Mouse (Mus musculus): ENCODE results near the gene Jag2.
A peak's percentile ranks its signal among the peaks of the same experiment; 100 is the strongest.

Jag2 gene

GRCm38 (mm10) chr12:112941156-112941775 is 11.7 kb upstream of the Jag2 start:
- no peak for DNase-seq (ENCODE audit: low read depth, low spot score)

DNA sequence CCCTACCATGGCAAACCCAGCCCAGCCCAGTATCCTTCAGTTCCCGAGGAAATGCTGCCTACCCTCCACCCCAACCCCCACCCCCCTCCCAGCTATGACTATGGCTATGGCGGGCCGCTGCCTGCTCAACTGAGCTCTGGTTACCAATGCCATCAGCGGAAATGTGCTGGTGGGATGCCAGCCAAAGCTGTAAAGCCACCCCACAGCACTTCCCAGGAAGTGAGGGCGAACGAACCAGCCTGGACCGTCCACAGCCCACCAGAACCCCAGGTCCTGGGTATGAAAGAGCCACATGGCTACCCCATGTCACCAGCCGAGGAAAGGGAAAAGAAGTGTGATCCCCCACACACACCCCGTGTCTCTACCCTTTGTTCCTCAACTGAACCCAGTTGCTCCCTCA is 11.1 kb upstream of the Jag2 start:
- DNase-seq (ENCODE audit: low read depth, low spot score) = no peak

DNA sequence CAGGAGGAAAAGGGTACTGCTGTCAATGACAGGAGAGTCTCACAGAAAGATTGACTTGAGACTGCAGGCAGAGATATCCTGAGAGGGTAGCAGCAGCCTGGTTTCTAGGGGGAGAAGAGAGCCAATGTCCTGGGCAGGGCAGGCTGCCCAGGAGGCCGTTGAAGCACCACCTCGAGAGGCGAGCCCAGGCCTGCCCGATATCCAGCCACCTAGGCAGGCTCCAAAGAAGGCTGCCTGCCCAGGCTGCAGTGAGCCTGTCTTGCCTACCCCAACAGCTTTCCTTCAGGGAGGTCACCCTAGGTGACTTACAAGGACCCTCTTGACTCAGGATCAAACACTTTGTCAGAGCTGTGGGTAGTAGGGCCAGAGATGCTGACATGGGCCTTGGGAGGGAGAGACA is 10.7 kb upstream of the Jag2 start:
- no peak for DNase-seq (ENCODE audit: low read depth, low spot score)

DNA sequence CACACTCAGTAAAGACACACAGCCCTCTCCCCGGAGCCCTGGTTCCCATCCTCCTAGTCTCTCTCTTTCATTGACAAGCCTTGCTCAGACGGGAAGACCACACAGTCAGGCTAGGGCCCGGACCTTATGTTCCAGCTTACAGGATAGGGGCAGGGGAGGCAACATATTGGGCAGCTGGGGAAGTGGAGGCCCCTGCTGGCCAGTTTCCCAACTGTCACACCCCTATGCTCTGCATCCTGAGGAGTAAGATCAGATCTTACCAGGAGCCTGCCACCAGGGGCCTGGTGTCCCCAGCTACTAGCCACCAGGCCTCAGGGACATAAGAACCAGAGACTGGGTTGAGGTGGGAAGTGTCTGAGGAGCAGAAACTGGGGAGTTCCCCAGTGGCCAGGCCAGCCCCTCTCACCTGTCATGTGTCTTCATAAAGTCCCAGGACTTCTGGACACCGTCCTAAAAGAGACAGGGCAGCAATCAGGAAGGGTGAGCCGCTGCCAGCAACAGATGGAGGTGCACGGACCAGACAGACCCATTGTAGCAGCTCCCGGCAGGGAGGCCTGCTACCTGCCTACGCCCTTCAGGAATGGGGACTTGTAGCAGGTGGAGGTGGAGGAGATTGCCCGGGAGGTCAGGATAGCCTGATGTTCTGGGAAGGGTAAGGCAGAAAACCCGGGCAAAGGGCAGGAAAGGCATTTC is 9.4 kb upstream of the Jag2 start:
- DNase-seq (ENCODE audit: low read depth, low spot score) = peak; percentile 87

GRCm38 (mm10) chr12:112938366-112938765 is 8.8 kb upstream of the Jag2 start:
- DNase-seq (ENCODE audit: low read depth, low spot score) = no peak

DNA sequence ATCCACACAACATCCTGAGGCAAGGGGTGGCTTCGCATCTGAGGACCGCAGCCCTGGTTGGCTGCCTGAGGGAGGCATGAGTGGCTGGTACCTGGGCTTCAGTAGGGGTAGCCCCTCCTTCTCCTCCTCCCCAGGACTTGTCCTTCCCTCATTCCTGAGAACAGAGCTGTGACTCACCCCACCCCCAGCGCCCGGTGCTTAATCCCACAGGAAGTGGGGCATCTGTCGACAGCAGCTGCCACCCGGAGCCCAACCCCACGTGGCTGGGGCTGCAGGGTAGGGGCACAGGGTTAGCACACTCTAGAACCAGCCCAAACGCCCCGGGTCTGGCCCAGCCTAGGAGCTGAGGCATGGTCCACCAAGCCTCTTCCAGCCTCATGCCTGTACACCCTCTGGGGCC is 8.3 kb upstream of the Jag2 start:
- peak; percentile 71 for DNase-seq (ENCODE audit: low read depth, low spot score)

DNA sequence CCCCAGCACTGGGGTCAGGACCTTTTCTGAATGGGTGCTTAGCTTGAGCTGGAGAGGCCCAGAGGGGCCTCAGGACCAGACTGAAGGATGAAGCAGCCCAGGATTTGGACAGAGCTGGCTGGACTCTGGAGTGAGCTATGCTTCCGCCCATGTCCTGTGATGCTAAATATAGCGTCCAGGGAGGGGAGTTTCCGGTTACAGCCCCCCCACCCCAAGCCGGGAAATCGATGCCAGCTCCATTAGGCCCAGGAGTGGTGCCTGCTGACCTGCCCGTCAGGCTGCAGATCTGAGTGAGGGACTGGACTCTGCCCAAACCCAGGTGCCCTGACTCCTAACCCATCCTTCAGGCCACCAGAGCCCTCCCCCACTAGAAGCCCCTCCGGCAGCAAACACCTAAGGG is 3.1 kb upstream of the Jag2 start:
- no peak for DNase-seq (ENCODE audit: low read depth, low spot score)

- peak; percentile 84 for DNase-seq (ENCODE audit: low read depth, low spot score)
These were observed 955 bp downstream of the Jag2 start for GRCm38 (mm10) chr12:112928401-112929241.

DNA sequence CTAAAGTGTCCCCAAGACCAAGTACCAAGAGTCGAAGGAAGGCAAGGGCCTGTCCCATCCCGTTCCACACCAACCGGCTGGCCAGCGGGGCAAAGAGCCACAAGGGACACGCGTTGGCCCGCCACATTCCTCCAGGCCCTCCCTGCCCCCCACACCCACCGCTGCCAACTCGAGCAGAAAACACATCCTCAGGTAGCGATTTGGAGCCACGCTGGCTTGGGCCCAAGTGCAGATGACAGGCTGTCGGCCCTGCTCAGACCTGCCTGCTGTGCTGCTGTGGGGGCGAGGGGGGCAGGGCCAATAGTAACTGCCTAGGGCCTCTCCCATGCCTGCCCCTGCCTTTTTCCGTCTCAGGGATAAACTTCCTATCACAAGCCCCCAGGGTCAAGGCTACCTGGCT is 2.3 kb downstream of the Jag2 start:
- DNase-seq (ENCODE audit: low read depth, low spot score) = no peak

- DNase-seq (ENCODE audit: low read depth, low spot score) = no peak
These were observed 3.6 kb downstream of the Jag2 start for GRCm38 (mm10) chr12:112925950-112926349.

- no peak for DNase-seq (ENCODE audit: low read depth, low spot score)
These were observed 7.0 kb downstream of the Jag2 start for GRCm38 (mm10) chr12:112922541-112922940.

DNA sequence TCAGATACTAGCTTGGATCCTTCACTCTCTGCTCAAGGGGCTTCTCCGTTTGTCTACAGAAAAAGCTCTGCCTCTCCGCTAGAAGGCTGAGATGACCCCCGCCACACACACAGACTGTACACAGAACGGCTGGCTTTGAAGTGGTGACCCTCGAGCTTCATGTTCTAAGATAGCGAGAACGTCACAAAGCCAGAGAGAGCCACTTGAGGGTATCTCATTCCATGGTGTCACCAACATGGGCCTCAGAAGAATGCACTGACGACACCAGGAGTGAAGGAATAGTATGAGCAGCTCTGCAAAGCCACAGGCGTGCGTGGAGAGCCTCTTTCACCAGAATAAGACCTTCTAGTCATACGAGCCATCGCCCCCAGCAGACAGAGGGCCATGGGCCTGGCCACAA is 8.1 kb downstream of the Jag2 start:
- DNase-seq (ENCODE audit: low read depth, low spot score) = no peak

DNA sequence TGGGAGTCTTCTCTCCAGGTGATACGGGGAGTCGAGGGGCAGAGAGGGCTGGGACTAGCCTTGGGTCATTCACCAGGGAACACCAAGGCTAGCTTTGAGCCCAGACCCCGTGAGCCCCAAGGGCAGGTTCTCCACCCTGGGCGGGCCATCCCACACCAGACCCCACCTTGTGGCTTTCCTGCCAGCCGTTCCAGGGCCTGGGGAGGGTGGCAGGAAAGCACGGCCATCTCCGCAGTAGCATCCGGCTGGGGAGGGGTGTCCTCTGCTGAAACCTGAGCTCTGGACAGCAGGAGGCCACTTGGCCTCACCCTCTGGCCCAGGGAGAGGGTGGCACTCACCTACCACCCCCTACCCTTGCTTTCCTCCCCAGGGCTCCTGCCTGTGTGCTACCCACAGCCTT is 11.7 kb downstream of the Jag2 start:
- DNase-seq (ENCODE audit: low read depth, low spot score) = no peak

DNA sequence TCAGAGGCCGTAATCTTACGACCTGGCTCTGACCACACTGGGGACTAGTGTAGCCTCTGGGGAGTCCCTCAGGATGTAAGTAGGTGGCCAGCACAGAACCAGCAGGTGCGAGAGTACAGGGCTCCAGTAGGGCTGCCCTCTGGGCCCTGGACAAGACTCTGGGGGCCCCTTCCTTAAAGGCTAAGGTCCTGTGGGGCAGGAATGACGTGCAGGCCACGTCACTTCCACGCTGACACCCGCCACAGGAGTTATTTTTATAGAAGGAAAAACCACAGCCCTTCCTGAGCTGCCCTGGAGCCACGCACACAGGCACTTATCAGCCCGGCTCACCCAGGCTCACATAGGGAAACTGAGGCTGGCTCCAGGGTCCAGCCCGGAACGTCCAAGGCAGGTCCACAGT is 12.1 kb downstream of the Jag2 start:
- no peak for DNase-seq (ENCODE audit: low read depth, low spot score)

- no peak for DNase-seq (ENCODE audit: low read depth, low spot score)
These were observed 12.7 kb downstream of the Jag2 start for GRCm38 (mm10) chr12:112916698-112917400.

DNA sequence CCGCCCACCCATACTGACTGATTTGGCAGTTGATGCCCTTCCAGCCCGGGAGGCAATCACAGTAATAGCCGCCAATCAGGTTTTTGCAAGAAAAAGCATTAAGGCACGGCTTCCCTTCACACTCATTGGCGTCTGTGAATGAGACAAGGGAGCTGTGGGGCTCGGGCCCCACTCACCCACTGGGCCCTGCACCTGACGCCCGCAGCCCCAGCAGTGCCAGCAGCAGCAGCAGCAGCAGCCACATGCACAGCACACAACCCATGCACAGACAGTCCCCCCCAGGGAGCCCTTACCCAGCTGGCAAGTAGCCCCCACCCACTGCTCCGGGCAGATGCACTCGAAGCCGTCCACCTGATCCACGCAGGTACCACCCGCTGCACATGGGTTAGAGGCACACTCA is 14.0 kb downstream of the Jag2 start:
- no peak for DNase-seq (ENCODE audit: low read depth, low spot score)

GRCm38 (mm10) chr12:112914527-112914926 is 15.0 kb downstream of the Jag2 start:
- no peak for DNase-seq (ENCODE audit: low read depth, low spot score)

DNA sequence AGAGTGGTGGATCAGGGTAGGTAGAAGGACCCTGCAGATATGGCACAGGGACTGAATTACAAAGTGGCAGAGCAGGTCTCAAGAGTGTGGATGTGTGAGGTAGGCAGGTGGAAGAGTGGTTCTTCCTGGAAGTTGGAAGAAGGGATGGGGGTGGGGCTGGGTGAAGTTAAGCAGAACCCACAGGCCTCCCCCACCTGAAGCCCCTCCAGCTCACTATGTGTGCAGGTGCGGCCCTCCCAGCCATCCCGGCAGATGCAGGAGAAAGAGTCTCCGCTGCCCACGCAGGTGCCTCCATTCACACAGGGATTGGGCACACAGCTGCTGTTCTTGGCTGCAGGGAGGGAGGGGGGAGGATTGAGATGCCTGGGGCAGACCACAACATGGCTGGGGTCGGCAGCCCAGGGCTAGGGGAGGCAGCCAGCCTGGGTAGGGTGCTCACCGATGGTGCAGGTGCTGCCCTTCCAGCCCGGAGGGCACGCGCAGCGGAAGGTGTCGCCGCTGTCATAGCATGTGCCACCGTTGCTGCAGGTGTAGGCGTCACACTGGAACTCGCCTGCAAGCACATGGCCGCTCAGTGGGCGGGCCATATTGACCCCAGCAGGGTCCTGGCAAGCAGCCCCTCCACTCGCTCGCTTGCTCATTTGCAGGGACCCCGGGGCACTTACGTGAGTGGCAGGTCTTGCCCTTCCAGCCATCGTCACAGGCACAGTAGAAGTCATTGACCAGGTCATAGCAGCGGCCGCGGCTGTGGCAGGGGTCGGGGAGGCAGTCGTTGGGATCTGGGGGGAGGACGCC is 16.4 kb downstream of the Jag2 start:
- DNase-seq (ENCODE audit: low read depth, low spot score) = no peak

DNA sequence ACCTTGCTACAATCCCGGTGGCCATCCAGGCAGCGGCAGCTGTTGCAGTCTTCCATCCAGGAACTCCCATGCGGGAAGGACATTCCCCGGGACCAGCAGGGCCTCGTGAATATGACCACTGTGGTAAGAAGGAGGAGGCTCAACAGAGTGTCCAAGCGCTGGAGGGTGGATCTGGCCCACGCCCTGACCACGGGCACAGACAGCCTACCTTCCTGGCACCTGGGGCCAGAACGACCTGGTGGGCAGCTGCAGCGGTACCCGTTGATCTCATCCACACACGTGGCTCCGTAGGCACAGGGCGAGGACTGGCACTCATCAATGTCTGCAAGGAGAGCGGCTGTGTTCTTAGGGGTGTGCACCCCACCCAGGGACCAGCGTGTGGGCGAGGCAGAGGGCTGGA is 17.9 kb downstream of the Jag2 start:
- no peak for DNase-seq (ENCODE audit: low read depth, low spot score)

GRCm38 (mm10) chr12:112908991-112909390 is 20.6 kb downstream of the Jag2 start:
- no peak for DNase-seq (ENCODE audit: low read depth, low spot score)

DNA sequence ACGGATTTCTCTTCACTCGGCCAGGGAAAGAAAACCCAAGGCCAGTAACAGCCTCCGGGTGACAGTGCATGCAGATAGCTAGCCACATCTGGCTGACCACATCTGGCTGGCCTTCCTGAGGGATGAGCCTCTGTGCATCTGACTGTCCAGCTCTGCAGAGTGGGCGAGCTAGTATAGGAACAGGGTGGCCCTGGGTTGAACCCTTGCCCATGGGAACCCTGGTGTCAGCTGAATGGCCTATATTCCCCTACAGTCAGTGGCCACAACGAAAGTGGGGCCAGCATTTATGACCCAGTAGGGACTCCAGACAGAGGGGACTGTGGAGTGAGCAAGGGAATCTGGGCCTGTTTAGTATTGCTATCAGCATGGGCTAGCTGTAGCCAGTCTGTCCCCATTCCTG is 24.6 kb downstream of the Jag2 start:
- DNase-seq (ENCODE audit: low read depth, low spot score) = no peak

Data from brain, adult 2 months (tissue).